Mouse (Mus musculus) hindbrain, postnatal 0 days (tissue): ENCODE results near the gene Jak1. TPM values are rescaled to one million over a fixed set of nuclear protein-coding genes. Genes with fewer than 3 reads are reported as not detected.

Experiments
- ATAC-seq: fragments of 200-750 bp; cut with Nextera tagmentation; 2 replicates; pipeline ENCODE4 v1.8.0; 2017; ENCODE audit warnings: mild to moderate bottlenecking, moderate TSS enrichment, moderate library complexity
- DNase-seq: peaks from one replicate; pipeline ENCODE4 v3.0.0-alpha.2; 2015; ENCODE audit warnings: low spot score
- H3K27ac ChIP-seq: fragments of 300-500 bp; sonication (generic); 2 replicates; pipeline ENCODE4 v1.5.1; 2014; ENCODE audit warnings: mild to moderate bottlenecking
- H3K27me3 ChIP-seq: fragments of 300-500 bp; sonication (generic); 2 replicates; pipeline ENCODE4 v1.6.1; 2014; ENCODE audit warnings: low read length, mixed read lengths; ENCODE audit not compliant: insufficient read depth
- H3K36me3 ChIP-seq: fragments of 300-500 bp; sonication (generic); 2 replicates; pipeline ENCODE4 v1.6.1; 2014; ENCODE audit warnings: low read length, mixed read lengths; ENCODE audit not compliant: insufficient read depth
- H3K4me1 ChIP-seq: fragments of 300-500 bp; sonication (generic); 2 replicates; pipeline ENCODE4 v1.6.1; 2014; ENCODE audit warnings: antibody characterized with exemption, low read length, mixed read lengths; ENCODE audit not compliant: insufficient read depth
- H3K4me2 ChIP-seq: fragments of 300-500 bp; sonication (generic); 2 replicates; pipeline ENCODE4 v1.6.1; 2014; ENCODE audit warnings: low read depth, mild to moderate bottlenecking, low read length, moderate library complexity, mixed read lengths
- H3K4me3 ChIP-seq: fragments of 300-500 bp; sonication (generic); 2 replicates; pipeline ENCODE4 v1.5.1; 2014; ENCODE audit warnings: low read length
- H3K9ac ChIP-seq: fragments of 300-500 bp; sonication (generic); replicated peaks from 2 replicates; pipeline ENCODE4 v1.6.1; 2014; ENCODE audit warnings: mild to moderate bottlenecking, low read length, moderate library complexity, mixed read lengths
- H3K9me3 ChIP-seq: fragments of 300-500 bp; sonication (generic); 2 replicates; pipeline ENCODE4 v1.6.1; 2016; ENCODE audit warnings: low read length, mixed read lengths
- CTCF ChIP-seq: IDR thresholded peaks from 2 replicates; pipeline ENCODE4 v1.5.1; 2016; ENCODE audit warnings: antibody characterized with exemption, control low read depth, low read depth
- WGBS: fragments of 180-500 bp; shearing (Covaris S2); extraction: QIAGEN DNeasy Blood & Tissue Kit; methylation state at CpG from one replicate; pipeline ENCODE4 v1.1.7; 2014; 5-methylcytosine and 5-hydroxymethylcytosine counted together
- polyA plus RNA-seq: library from polyadenylated mRNA; unstranded; fragments of >200 nt; fragmentation: Nextera tagmentation; extraction: Ambion mirVana; gene quantifications from 2 replicates; pipeline ENCODE4 v1.2.1, GENCODE M21; 2015
- total RNA-seq: library from RNA; depleted of rRNA; stranded (reverse); fragments of >200 nt; gene quantifications from 2 replicates; pipeline ENCODE4 v1.2.3, GENCODE M21; 2014

Gene Jak1
- total and polyA plus RNA-seq, 2 experiments from 2014 or later: 63.1 to 106 TPM

- WGBS: 3% methylated on average over 49 of the region's 49 CpGs
- DNase-seq (peak; percentile 25), ATAC-seq (peak; percentile 38; the same call in 1 of the 2 replicates)
Observed at GRCm38 (mm10) chr4:101292736-101293541, 27.9 kb upstream of the Jak1 start.

GRCm38 (mm10) chr4:101292028-101292735 is 27.1 kb upstream of the Jak1 start:
- Histone ChIP-seq H3K4me3 (peak overlapping the region; percentile 39), H3K27me3 (peaks cover 11% of the 10 kb centered on the region; the same call in 1 of the 2 replicates), H3K9me3 (no peaks in the 10 kb centered on the region), H3K9ac (no peak overlapping the region; the same call in 1 of the 2 replicates), H3K36me3 (no peaks in the 10 kb centered on the region), H3K27ac (peak overlapping the region; percentile 45; the same call in 1 of the 2 replicates), H3K4me2 (peak overlapping the region; percentile 72), H3K4me1 (peaks cover 11% of the 10 kb centered on the region)
- peak; percentile 1; the same call in 1 of the 2 replicates for TF ChIP-seq CTCF
- 3% methylated on average over 41 of the region's 41 CpGs for WGBS
- DNase-seq: peak; percentile 74
- ATAC-seq: peak; percentile 53; the same call in 1 of the 2 replicates

More at GRCm38 (mm10) chr4:101292736-101293541, 27.9 kb upstream of the Jak1 start:
- Histone ChIP-seq H3K4me1 (peaks cover 11% of the 10 kb centered on the region), H3K27me3 (peaks cover 11% of the 10 kb centered on the region; the same call in 1 of the 2 replicates), H3K9ac (peak overlapping the region; percentile 28), H3K9me3 (no peaks in the 10 kb centered on the region), H3K36me3 (no peaks in the 10 kb centered on the region), H3K4me2 (peak overlapping the region; percentile 72), H3K4me3 (peak overlapping the region; percentile 32), H3K27ac (peak overlapping the region; percentile 45; the same call in 1 of the 2 replicates)
- no peak for TF ChIP-seq CTCF

- TF ChIP-seq CTCF: no peak
Observed at GRCm38 (mm10) chr4:101288292-101288691, 23.2 kb upstream of the Jak1 start.

GRCm38 (mm10) chr4:101286562-101286961 is 21.5 kb upstream of the Jak1 start:
- H3K4me2 ChIP-seq: no peak overlapping the region
- H3K4me1 ChIP-seq: no peaks in the 10 kb centered on the region
- no peak for DNase-seq
- H3K36me3 ChIP-seq: no peaks in the 10 kb centered on the region
- WGBS: 81% methylated on average over 6 of the region's 6 CpGs
- H3K9me3 ChIP-seq: no peaks in the 10 kb centered on the region
- no peak for TF ChIP-seq CTCF
- H3K4me3 ChIP-seq: no peak overlapping the region
- H3K27ac ChIP-seq: no peak overlapping the region
- ATAC-seq: no peak
- H3K9ac ChIP-seq: no peak overlapping the region
- H3K27me3 ChIP-seq: peaks cover 4% of the 10 kb centered on the region; the same call in 1 of the 2 replicates

More at GRCm38 (mm10) chr4:101288292-101288691, 23.2 kb upstream of the Jak1 start:
- no peak overlapping the region for H3K4me3 ChIP-seq
- peak; percentile 67 for DNase-seq
- peak; percentile 61 for ATAC-seq
- peaks cover 4% of the 10 kb centered on the region; the same call in 1 of the 2 replicates for H3K27me3 ChIP-seq
- H3K27ac ChIP-seq: no peak overlapping the region
- WGBS: 34% methylated on average over 11 of the region's 11 CpGs
- no peak overlapping the region for H3K4me2 ChIP-seq
- no peaks in the 10 kb centered on the region for H3K9me3 ChIP-seq
- peaks cover 11% of the 10 kb centered on the region for H3K4me1 ChIP-seq
- H3K36me3 ChIP-seq: no peaks in the 10 kb centered on the region
- H3K9ac ChIP-seq: no peak overlapping the region

GRCm38 (mm10) chr4:101285906-101286432 is 20.9 kb upstream of the Jak1 start:
- TF ChIP-seq CTCF: no peak
- 67% methylated on average over 2 of the region's 2 CpGs for WGBS
- no peaks in the 10 kb centered on the region for H3K36me3 ChIP-seq

GRCm38 (mm10) chr4:101283938-101284337 is 18.9 kb upstream of the Jak1 start:
- 81% methylated on average over 4 of the region's 4 CpGs for WGBS
- Histone ChIP-seq H3K4me2 (no peak overlapping the region), H3K27me3 (no peaks in the 10 kb centered on the region), H3K36me3 (no peaks in the 10 kb centered on the region), H3K4me3 (no peak overlapping the region), H3K9me3 (no peaks in the 10 kb centered on the region), H3K4me1 (no peaks in the 10 kb centered on the region), H3K9ac (no peak overlapping the region), H3K27ac (no peak overlapping the region)
- no peak for ATAC-seq
- TF ChIP-seq CTCF: no peak
- DNase-seq: no peak

More at GRCm38 (mm10) chr4:101285906-101286432, 20.9 kb upstream of the Jak1 start:
- Histone ChIP-seq H3K27me3 (peaks cover 1% of the 10 kb centered on the region; the same call in 1 of the 2 replicates), H3K4me1 (no peaks in the 10 kb centered on the region), H3K9me3 (no peaks in the 10 kb centered on the region), H3K27ac (no peak overlapping the region), H3K9ac (no peak overlapping the region), H3K4me3 (no peak overlapping the region), H3K4me2 (no peak overlapping the region)
- DNase-seq (no peak), ATAC-seq (no peak)
